Mouse (Mus musculus) forebrain, embryonic 15.5 days (tissue): ENCODE results near the gene Adamtsl5. TPM values are rescaled to one million over a fixed set of nuclear protein-coding genes. Genes with fewer than 3 reads are reported as not detected.

Source experiments
- ATAC-seq: fragments of 200-750 bp; cut with Nextera tagmentation; replicated peaks from 2 replicates; pipeline ENCODE4 v1.8.0; 2017; ENCODE audit warnings: mild to moderate bottlenecking, moderate TSS enrichment, moderate library complexity
- H3K27ac ChIP-seq: fragments of 300-500 bp; sonication (generic); replicated peaks from 2 replicates; pipeline ENCODE4 v1.5.1; 2015; ENCODE audit warnings: mild to moderate bottlenecking, inconsistent platforms
- H3K27me3 ChIP-seq: fragments of 300-500 bp; sonication (generic); 2 replicates; pipeline ENCODE4 v1.6.1; 2015; ENCODE audit warnings: inconsistent platforms
- H3K36me3 ChIP-seq: fragments of 300-500 bp; sonication (generic); 2 replicates; pipeline ENCODE4 v1.6.1; 2015; ENCODE audit warnings: mild to moderate bottlenecking, inconsistent platforms
- H3K4me1 ChIP-seq: fragments of 300-500 bp; sonication (generic); 2 replicates; pipeline ENCODE4 v1.6.1; 2015; ENCODE audit warnings: inconsistent platforms
- H3K4me2 ChIP-seq: fragments of 300-500 bp; sonication (generic); replicated peaks from 2 replicates; pipeline ENCODE4 v1.6.1; 2015; ENCODE audit warnings: mild to moderate bottlenecking, inconsistent platforms
- H3K4me3 ChIP-seq: fragments of 300-500 bp; sonication (generic); 2 replicates; pipeline ENCODE4 v1.5.1; 2015; ENCODE audit warnings: mild to moderate bottlenecking, inconsistent platforms
- H3K9ac ChIP-seq: fragments of 300-500 bp; sonication (generic); replicated peaks from 2 replicates; pipeline ENCODE4 v1.6.1; 2015; ENCODE audit warnings: mild to moderate bottlenecking, inconsistent platforms
- H3K9me3 ChIP-seq: fragments of 300-500 bp; sonication (generic); 2 replicates; pipeline ENCODE4 v1.6.1; 2016; ENCODE audit warnings: inconsistent platforms
- WGBS: fragments of 180-500 bp; shearing (Covaris S2); methylation state at CpG from one replicate; pipeline ENCODE4 v1.1.7; 2015; ENCODE audit warnings: mixed read lengths; 5-methylcytosine and 5-hydroxymethylcytosine counted together
- polyA plus RNA-seq: library from polyadenylated mRNA; unstranded; fragments of >200 nt; fragmentation: Nextera tagmentation; extraction: Ambion mirVana; gene quantifications from 2 replicates; pipeline ENCODE4 v1.2.1, GENCODE M21; 2015

Gene Adamtsl5
- polyA plus RNA-seq = 0.32 and 0.61 TPM in 2 replicates

GRCm38 (mm10) chr10:80348244-80348781, at the start of gene Adamtsl5:
TSS of gene Adamtsl5 (minus strand) at chr10:80348412.
- peak within 1 kb of the TSS; percentile 6; the same call in 1 of the 2 replicates for H3K4me3 ChIP-seq
- peaks cover 18% of the 10 kb centered on the region for H3K4me1 ChIP-seq
- no peaks in the 10 kb centered on the region for H3K9me3 ChIP-seq
- peaks cover 90% of the 10 kb centered on the region for H3K27me3 ChIP-seq
- no peaks in the 10 kb centered on the region for H3K36me3 ChIP-seq
- ATAC-seq = no peak
- H3K4me2 ChIP-seq = peak within 1 kb of the TSS; percentile 14; the same call in 1 of the 2 replicates
- no peak within 1 kb of the TSS for H3K9ac ChIP-seq
- under 1% methylated on average over 40 of the region's 42 CpGs for WGBS
- no peak within 1 kb of the TSS for H3K27ac ChIP-seq

- WGBS = 36% methylated on average over 8 of the region's 8 CpGs
- H3K36me3 ChIP-seq = peaks cover 48% of the 10 kb centered on the region
- ATAC-seq = no peak
These were observed 49.4 kb upstream of the Adamtsl5 start for GRCm38 (mm10) chr10:80397524-80398173.

GRCm38 (mm10) chr10:80396822-80397523, 48.8 kb upstream of the Adamtsl5 start:
- H3K36me3 ChIP-seq = peaks cover 48% of the 10 kb centered on the region
- ATAC-seq = no peak

More at GRCm38 (mm10) chr10:80397524-80398173, 49.4 kb upstream of the Adamtsl5 start:
- peak overlapping the region; percentile 100 for H3K27ac ChIP-seq
- peak overlapping the region; percentile 95 for H3K9ac ChIP-seq
- H3K27me3 ChIP-seq = no peaks in the 10 kb centered on the region
- no peaks in the 10 kb centered on the region for H3K9me3 ChIP-seq
- peak overlapping the region; percentile 91 for H3K4me2 ChIP-seq
- peaks cover 29% of the 10 kb centered on the region for H3K4me1 ChIP-seq
- H3K4me3 ChIP-seq = peak overlapping the region; percentile 91

GRCm38 (mm10) chr10:80395025-80395627, 46.9 kb upstream of the Adamtsl5 start:
- 95% methylated on average over 35 of the region's 35 CpGs for WGBS

More at GRCm38 (mm10) chr10:80396822-80397523, 48.8 kb upstream of the Adamtsl5 start:
- Histone ChIP-seq H3K4me3 (peak overlapping the region; percentile 91), H3K27me3 (no peaks in the 10 kb centered on the region), H3K4me1 (peaks cover 29% of the 10 kb centered on the region), H3K9me3 (no peaks in the 10 kb centered on the region), H3K27ac (peak overlapping the region; percentile 100), H3K4me2 (peak overlapping the region; percentile 91), H3K9ac (peak overlapping the region; percentile 95)
- 88% methylated on average over 11 of the region's 11 CpGs for WGBS

GRCm38 (mm10) chr10:80392687-80393086, 44.5 kb upstream of the Adamtsl5 start:
- H3K36me3 ChIP-seq = peaks cover 58% of the 10 kb centered on the region
- 95% methylated on average over 5 of the region's 5 CpGs for WGBS

More at GRCm38 (mm10) chr10:80395025-80395627, 46.9 kb upstream of the Adamtsl5 start:
- H3K27ac ChIP-seq = no peak overlapping the region
- no peaks in the 10 kb centered on the region for H3K27me3 ChIP-seq
- H3K9ac ChIP-seq = no peak overlapping the region
- H3K4me1 ChIP-seq = peaks cover 23% of the 10 kb centered on the region
- H3K9me3 ChIP-seq = no peaks in the 10 kb centered on the region
- ATAC-seq = no peak
- no peak overlapping the region for H3K4me2 ChIP-seq
- H3K36me3 ChIP-seq = peaks cover 55% of the 10 kb centered on the region
- H3K4me3 ChIP-seq = no peak overlapping the region

GRCm38 (mm10) chr10:80390697-80391096, 42.5 kb upstream of the Adamtsl5 start:
- WGBS = 88% methylated on average over 9 of the region's 9 CpGs
- Histone ChIP-seq H3K4me2 (no peak overlapping the region), H3K36me3 (peaks cover 55% of the 10 kb centered on the region), H3K9me3 (no peaks in the 10 kb centered on the region), H3K4me3 (no peak overlapping the region), H3K4me1 (peaks cover 11% of the 10 kb centered on the region), H3K27ac (no peak overlapping the region), H3K27me3 (no peaks in the 10 kb centered on the region), H3K9ac (no peak overlapping the region)
- no peak for ATAC-seq

More at GRCm38 (mm10) chr10:80392687-80393086, 44.5 kb upstream of the Adamtsl5 start:
- Histone ChIP-seq H3K27me3 (no peaks in the 10 kb centered on the region), H3K9me3 (no peaks in the 10 kb centered on the region), H3K9ac (0 out of 2 replicates have a peak overlapping the region, but pooled peaks have one; percentile 1), H3K4me3 (no peak overlapping the region), H3K4me1 (peaks cover 28% of the 10 kb centered on the region), H3K4me2 (no peak overlapping the region), H3K27ac (no peak overlapping the region)
- no peak for ATAC-seq

GRCm38 (mm10) chr10:80389185-80389708, 41.0 kb upstream of the Adamtsl5 start:
- 68% methylated on average over 4 of the region's 4 CpGs for WGBS

GRCm38 (mm10) chr10:80388731-80389130, 40.5 kb upstream of the Adamtsl5 start:
- Histone ChIP-seq H3K27me3 (no peaks in the 10 kb centered on the region), H3K36me3 (peaks cover 38% of the 10 kb centered on the region), H3K9ac (no peak overlapping the region), H3K27ac (no peak overlapping the region), H3K4me3 (no peak overlapping the region), H3K4me2 (no peak overlapping the region), H3K9me3 (no peaks in the 10 kb centered on the region), H3K4me1 (peaks cover 24% of the 10 kb centered on the region)
- WGBS = 32% methylated on average over 2 of the region's 2 CpGs
- no peak for ATAC-seq

More at GRCm38 (mm10) chr10:80389185-80389708, 41.0 kb upstream of the Adamtsl5 start:
- Histone ChIP-seq H3K27me3 (no peaks in the 10 kb centered on the region), H3K9me3 (no peaks in the 10 kb centered on the region), H3K4me2 (no peak overlapping the region), H3K9ac (no peak overlapping the region), H3K27ac (no peak overlapping the region), H3K36me3 (peaks cover 42% of the 10 kb centered on the region), H3K4me3 (no peak overlapping the region), H3K4me1 (peaks cover 19% of the 10 kb centered on the region)
- no peak for ATAC-seq

GRCm38 (mm10) chr10:80387522-80387959, 39.3 kb upstream of the Adamtsl5 start, which contains the start of gene Mex3d:
TSS of gene Mex3d (minus strand) at chr10:80387659.
- Histone ChIP-seq H3K9ac (peak within 1 kb of the TSS; percentile 97), H3K27ac (peak within 1 kb of the TSS; percentile 95), H3K27me3 (no peaks in the 10 kb centered on the region), H3K36me3 (peaks cover 36% of the 10 kb centered on the region), H3K4me1 (peaks cover 36% of the 10 kb centered on the region), H3K4me2 (peak within 1 kb of the TSS; percentile 98), H3K9me3 (no peaks in the 10 kb centered on the region), H3K4me3 (peak within 1 kb of the TSS; percentile 81)
- WGBS = under 1% methylated on average over 25 of the region's 61 CpGs
- ATAC-seq = peak; percentile 38

GRCm38 (mm10) chr10:80386735-80387471, 38.7 kb upstream of the Adamtsl5 start:
- Histone ChIP-seq H3K27ac (peak overlapping the region; percentile 95), H3K9ac (peak overlapping the region; percentile 97), H3K36me3 (peaks cover 36% of the 10 kb centered on the region), H3K4me3 (peak overlapping the region; percentile 81), H3K27me3 (no peaks in the 10 kb centered on the region), H3K9me3 (no peaks in the 10 kb centered on the region), H3K4me1 (peaks cover 40% of the 10 kb centered on the region), H3K4me2 (peak overlapping the region; percentile 83)
- under 1% methylated on average over 94 of the region's 94 CpGs for WGBS
- ATAC-seq = no peak
